26 mouse cellular contexts compared by ENCODE assay signal in genomic region chr9:84200208-84200607, GRCm38 (mm10).
"Had no signal": no experiment of that assay in that cellular context is flagged by ENCODE, and none has a peak within 500 bp of the region (broad histone marks: within the 10 kb centered on the region; RNA-seq: fewer than 3 reads in every experiment).

No protein-coding gene starts in this region.

- H3K4me1 ChIP-seq: heart, embryonic 12.5 days; hindbrain, embryonic 10.5 days; hindbrain, embryonic 12.5 days; intestine, embryonic 15.5 days; limb, embryonic 10.5 days; limb, embryonic 12.5 days; liver, embryonic 13.5 days; liver, embryonic 15.5 days had no signal

- DNase-seq: gastrocnemius, adult 2 months; gastrocnemius, postnatal 10 days; gastrocnemius, postnatal 25 days; heart, adult 2 months; heart, postnatal 10 days; heart, postnatal 4 days; kidney, adult 18-20 months; kidney, postnatal 25 days; kidney, postnatal 4 days; liver; liver, embryonic 13.5 days had no signal

- H3K27me3 ChIP-seq: heart, embryonic 12.5 days; hindbrain, embryonic 12.5 days; intestine, embryonic 15.5 days; limb, embryonic 12.5 days; liver, embryonic 13.5 days; liver, embryonic 15.5 days had no signal

- H3K4me3 ChIP-seq: gastrocnemius, adult 2 months; heart, adult 2 months; heart, embryonic 12.5 days; hindbrain, embryonic 10.5 days; hindbrain, embryonic 12.5 days; intestine, embryonic 15.5 days; layer of hippocampus, adult 2 months; left cerebral cortex, adult 2 months; limb, embryonic 10.5 days; limb, embryonic 12.5 days; liver, embryonic 13.5 days; liver, embryonic 15.5 days had no signal

- H3K27ac ChIP-seq: gastrocnemius, adult 2 months; heart, adult 2 months; hindbrain, embryonic 10.5 days; hindbrain, embryonic 12.5 days; hindbrain, embryonic 14.5 days; intestine, embryonic 15.5 days; kidney, postnatal 0 days; layer of hippocampus, adult 2 months; left cerebral cortex, adult 2 months; limb, embryonic 10.5 days; limb, embryonic 12.5 days; liver, embryonic 13.5 days; liver, embryonic 15.5 days had no signal

- H3K36me3 ChIP-seq: heart, embryonic 12.5 days; hindbrain, embryonic 10.5 days; hindbrain, embryonic 12.5 days; intestine, embryonic 15.5 days; limb, embryonic 10.5 days; limb, embryonic 12.5 days; liver, embryonic 13.5 days; liver, embryonic 15.5 days had no signal

- ATAC-seq: hindbrain, embryonic 16.5 days; inflammation-experienced regulatory T-cells, adult 6 months; intestine, embryonic 15.5 days; intestine, postnatal 0 days had no signal

- H3K9ac ChIP-seq: heart, embryonic 12.5 days; hindbrain, embryonic 12.5 days; hindbrain, embryonic 14.5 days; intestine, embryonic 15.5 days; limb, embryonic 12.5 days; liver, embryonic 13.5 days; liver, embryonic 15.5 days had no signal

- H3K4me2 ChIP-seq: heart, embryonic 12.5 days; hindbrain, embryonic 12.5 days; hindbrain, embryonic 14.5 days; intestine, embryonic 15.5 days; limb, embryonic 12.5 days; liver, embryonic 11.5 days; liver, embryonic 13.5 days; liver, embryonic 15.5 days had no signal

- H3K9me3 ChIP-seq: heart, embryonic 12.5 days; hindbrain, embryonic 10.5 days; hindbrain, embryonic 12.5 days; intestine, embryonic 15.5 days; limb, embryonic 10.5 days; limb, embryonic 12.5 days; liver, embryonic 13.5 days; liver, embryonic 15.5 days had no signal
